Mouse (Mus musculus): ENCODE results near the gene Chrm4.

Gene Chrm4

DNA sequence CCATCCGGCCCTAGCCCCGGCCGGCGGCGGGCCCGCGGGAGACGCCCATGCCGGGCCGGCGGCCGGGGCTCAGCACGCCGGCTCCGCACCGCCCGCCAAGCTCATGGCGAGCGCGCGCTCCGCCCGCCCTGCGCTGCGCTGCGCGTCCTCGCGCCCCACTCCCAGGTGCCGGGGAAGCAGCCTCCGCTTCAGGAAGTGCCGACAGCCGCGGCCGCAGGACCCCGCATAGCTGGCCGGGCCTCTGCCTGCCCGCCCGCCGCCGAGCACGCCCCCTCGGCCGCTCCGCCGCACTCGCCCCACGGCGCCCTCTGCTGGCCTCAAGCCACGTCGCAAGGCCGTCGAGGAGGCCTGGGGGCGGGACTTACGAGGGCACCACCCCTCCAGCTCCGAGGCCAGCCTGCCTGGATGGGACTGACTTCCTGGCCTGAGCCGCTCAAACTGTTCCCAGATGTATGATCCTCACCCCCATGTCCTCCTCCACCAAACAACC is 36.4 kb downstream of the Chrm4 start:
- peak; percentile 96 to 97 for DNase-seq (ENCODE audit: low spot score in 2 of 2)

DNA sequence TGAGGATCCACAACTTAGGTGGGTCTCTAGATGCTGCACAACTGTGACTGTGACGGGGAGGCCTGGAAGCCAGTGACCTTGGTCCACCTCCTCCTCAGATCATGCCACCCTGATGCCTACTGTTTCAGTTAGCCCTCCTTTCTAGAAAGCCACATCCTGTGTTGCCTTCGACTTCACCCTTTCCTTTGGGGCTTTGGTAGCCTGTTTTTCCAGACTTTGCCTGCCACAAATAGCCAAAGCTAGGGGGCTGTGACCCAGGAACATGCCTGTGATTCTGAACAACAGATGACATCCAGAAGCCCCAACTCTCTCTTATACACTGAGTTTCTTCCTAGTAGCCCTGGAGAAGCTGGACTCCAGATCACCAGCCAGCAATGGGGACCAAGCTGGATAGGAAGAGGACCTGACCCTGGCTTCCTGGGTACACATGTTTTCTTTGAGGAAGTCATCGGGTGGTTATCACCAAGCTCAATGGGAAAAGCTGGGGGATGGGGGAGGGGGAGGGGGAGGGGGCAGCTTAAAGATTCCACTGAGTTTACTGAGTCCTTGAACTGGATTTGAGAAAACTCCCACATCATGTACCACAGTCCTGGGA is 37.7 kb downstream of the Chrm4 start:
- no peak for DNase-seq (ENCODE audit: low spot score in 2 of 2)

DNA sequence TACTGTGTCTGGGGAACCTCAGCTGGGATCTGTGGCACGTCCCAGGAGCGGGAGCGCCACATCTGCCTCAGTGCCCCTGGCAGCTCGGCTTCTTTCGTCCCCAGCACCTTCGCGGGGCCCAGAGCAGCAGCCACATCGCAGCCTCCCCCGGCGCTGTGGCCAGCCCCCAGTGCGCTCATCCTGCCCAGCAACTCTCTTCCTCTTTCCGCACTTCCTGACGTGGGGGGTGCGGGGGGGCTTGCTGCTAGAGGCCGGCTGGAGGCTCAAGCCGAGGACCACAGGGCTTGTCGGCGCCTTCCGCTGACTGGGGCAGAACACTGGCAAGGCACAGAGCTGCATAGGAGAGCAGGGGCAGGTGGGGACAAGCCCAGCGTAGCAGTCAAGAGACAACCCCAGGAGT is 38.4 kb downstream of the Chrm4 start:
- peak; percentile 79 to 91 for DNase-seq (ENCODE audit: low spot score in 2 of 2)

DNA sequence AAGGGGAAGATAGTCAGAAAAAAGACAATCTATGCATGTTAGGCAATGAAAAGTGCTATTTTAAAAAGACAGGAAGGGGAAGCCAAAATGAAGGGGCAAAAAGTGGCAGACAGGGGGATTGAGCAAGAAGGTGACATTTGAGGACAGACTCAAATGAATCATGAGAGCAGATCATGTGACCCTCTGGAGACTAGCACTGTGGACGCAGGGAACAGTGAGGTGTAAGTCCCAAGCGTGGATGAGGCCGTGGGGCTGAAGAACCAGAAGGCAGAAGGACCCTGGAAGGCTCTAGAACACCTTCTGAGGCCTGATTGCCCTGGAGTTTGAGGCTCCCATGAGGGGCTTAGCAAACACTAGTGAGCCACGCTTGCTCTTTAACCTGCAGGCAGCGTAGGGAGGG is 39.3 kb downstream of the Chrm4 start:
- DNase-seq (ENCODE audit: low spot score in 2 of 2) = no peak

DNA sequence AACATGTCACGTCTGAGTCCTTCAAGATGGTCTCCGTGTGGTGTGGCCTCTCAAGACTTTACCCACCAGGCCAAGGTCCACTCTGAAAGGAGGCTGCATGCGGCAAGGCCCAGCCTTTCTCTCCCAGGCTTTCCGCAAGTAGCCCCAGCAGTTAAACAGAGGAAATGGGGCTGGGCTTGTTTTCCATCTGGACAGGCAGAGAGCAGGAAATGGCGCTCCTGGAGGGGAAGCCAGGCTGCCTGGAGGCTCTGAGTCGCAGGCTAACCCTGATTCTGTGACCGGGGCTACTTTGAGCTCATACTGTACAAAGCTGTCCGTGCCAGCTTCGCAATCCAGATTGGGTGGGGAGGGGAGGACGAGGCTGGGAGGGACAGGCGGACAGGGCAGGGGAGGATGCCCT is 40.9 kb downstream of the Chrm4 start:
- DNase-seq (ENCODE audit: low spot score in 2 of 2) = peak; percentile 63 to 76

DNA sequence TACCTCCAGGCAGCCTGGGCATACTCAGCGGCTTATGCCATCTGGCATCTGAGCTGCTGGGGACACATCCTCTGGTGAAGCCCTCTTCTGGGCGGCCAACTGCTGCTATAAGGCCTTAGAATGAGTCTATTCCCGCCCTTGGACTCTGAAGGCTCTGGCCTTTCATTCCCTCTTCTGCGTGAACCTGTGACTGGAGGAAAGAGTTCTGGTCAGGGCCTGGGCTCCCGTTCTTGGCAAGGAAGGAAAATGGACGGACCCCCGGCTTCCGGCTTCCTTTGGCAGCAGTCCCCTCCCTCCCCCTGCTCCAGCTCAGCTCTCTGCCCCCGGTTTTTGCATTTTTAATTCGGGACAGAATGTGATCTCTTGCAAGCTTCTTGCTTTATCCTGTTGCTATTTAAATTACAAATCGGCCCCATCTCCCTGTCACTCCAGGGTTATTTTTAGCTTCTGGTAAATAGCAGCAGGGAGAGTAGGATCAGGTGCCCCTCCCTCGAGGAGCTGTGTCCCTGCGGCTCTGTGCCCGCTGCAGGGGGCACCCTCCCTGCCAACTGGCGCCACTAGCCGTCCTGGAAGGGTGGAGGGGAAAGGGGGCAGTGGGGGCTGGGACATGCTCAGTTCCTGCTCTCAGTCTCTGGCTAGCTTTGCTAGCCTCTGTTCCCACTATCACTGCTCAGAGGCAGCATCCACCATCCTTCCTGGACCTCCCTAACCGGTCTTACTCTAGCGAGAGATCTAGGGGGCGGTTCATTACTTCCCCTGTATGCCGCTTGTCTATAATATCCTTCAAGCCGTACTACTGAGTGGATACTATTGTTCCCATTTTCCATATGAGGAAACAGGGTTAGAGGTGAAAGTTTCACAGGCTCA is 44.4 kb downstream of the Chrm4 start:
- DNase-seq (ENCODE audit: low spot score in 2 of 2) = peak; percentile 64 to 72

DNA sequence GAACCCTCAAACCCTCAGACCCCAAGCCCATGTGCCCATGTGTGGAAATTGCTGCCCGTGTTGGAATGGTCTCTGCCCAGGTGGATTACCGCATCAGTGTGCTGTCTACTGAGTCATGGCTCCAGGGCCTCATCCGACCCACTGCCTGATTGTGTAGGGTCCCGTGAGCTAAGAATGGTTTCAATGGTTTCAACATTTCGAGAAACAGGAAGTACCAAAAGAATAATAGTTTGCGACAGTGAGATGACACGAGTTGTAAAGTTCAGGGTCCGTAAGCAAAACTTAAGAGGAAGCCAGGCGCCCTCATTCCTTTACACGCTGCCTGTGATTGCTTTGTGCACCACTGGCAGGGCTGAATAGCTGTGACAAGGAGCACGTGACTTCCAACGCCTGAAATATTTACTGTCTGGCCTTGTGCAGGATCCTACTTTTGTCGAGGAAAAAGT is 45.1 kb downstream of the Chrm4 start:
- DNase-seq (ENCODE audit: low spot score in 2 of 2) = peak in 1 of 2 experiments; percentile 53

DNA sequence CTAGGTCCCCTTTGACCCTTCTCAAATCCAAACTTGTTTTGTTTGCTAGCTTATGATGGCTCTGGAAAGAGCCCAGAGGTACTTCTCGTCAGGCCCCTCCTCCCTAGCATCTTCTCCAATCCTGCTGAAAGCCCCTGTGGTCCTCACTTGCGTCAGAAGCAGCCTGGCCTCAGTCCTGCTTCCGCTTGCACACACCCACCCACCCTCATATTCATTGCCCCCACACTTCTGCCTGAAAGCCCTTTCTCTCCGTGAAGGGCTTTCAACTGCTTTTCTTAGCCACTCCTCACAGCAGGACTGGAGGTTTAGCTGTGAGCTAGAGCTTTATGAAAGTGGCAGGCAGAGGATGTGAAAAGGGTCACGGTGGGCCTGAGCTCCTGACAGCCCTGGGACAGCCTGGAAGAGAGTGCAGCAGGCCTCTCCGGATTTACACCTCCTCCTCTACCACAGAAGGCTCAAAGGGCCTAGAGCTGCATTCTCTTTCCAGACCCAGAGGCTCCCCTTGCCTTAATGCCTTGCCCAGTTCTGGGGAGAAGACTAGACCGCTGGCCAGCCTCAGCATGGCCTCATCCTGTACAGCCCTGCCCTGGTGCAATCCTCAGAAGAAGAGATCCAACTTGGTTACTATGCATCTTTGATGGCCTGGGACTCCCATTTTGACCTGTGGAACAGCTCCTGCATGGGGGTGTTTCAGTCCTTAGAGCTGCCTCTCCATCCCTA is 46.5 kb downstream of the Chrm4 start:
- DNase-seq (ENCODE audit: low spot score in 2 of 2) = no peak

DNA sequence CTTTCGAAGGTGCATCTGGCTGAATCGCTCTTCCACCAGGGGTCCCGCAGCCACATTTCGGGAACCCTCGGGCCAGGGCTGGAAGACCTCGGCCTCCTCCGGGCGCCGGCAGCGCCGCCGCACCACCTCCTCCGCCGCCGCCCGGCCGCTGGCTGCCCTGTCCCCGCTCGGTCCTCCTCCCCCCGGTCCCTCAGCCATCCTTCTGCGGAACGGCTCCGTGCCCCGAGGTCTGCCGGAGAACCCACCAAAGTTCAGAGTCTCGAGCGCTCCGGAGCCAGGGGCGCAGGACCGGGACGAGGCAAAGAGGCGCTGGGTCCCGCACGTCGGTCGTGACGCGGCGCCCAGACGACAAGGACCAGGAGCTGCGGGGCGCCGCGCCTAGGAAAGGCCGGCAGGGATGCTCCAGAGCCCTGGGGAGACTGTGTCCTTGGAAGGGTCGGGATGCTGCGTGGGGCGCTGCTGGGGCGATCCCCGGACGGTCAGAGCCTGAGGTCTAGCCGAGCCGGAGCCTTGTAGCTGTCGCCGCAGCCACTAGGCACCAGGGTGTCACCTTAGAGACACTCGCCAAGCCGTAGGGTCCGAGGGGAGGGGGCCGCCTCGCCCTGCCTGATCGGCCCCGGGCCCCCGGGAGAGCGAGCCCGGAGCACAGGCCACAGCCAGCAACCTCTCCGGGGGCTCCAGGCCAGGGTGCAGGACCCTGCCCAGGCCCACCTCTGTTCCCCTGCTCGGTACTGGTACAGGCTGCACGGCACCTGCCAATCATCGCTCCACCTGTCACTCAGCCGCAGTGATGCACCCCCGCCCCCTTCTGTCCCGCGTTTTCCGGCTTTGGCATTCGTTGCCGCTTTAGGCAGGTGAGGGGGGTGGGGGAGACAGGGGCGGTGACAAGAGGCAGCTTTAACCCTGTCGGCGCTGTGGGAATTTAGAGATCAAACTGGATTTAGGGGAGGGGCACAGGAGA is 48.8 kb downstream of the Chrm4 start, which contains the start of gene Dgkz:
Gene Dgkz (minus strand): TSS at position 284 of the 961 bp plus-strand sequence.
- no peak for DNase-seq (ENCODE audit: low spot score in 2 of 2)

DNA sequence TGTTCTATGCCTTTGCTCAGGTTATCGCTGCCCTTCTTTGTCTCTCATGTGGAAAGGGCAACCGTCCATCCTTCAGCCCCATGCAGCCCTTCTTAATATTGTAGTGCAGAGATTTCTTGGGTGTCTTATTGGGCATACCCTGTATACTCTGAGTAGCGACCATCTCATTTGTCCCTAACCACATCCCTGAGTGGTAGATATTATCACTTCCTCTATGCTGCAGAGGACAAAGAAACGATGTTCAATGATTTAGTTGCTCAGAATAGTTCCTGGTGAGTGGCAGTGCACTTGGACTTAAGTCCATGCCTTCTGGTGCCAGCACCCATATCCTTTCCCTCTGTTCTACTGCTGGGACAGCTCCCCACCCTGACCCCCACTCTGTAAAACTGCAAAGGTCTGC is 50.9 kb downstream of the Chrm4 start:
- no peak for DNase-seq (ENCODE audit: low spot score in 2 of 2)
